Mouse (Mus musculus) ES-Bruce4 (cell line): ENCODE measurements around the gene Batf.

ENCODE experiments used
- CTCF ChIP-seq: IDR thresholded peaks from one replicate; pipeline ENCODE4 v1.8.1; 2011; ENCODE audit warnings: low read depth, low read length
- POLR2A ChIP-seq: IDR thresholded peaks from one replicate; pipeline ENCODE4 v1.8.1; 2011; ENCODE audit warnings: low read length; ENCODE audit not compliant: insufficient read depth

DNA sequence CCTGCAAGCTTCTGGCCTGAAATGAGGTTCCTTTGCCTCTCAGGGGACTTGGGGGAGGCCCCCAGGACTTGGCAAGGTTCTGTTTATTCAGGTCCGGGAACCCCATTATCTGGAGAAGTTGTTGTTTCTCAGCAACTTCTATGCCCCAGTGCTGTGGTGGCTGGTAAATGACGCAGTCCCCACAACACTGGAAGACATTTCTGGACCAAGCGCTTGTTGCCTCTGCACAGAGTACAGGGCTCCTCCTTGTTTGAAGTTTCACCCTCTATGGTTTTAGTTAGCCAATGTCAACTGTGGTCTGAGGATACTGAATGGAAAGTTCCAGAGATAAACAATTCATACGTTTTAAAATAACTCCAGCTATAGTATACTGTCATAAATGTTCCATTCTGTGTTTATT, 20.4 kb downstream of the Batf start:
- TF ChIP-seq POLR2A: no peak
- no peak for TF ChIP-seq CTCF
